Mouse (Mus musculus) MEL (cell line): Measurements from ENCODE around the gene Acvr1. TPM values are rescaled to one million over a fixed set of nuclear protein-coding genes. Genes with fewer than 3 reads are reported as not detected.

Experiments used
- DNase-seq: peaks from one replicate; pipeline ENCODE4 v3.0.0; 2011; ENCODE audit warnings: low read depth, low spot score
- H3K27ac ChIP-seq: 2 replicates; pipeline ENCODE4 v1.5.1; 2012; ENCODE audit warnings: low read depth, mild to moderate bottlenecking, control low read depth, low read length, moderate library complexity; ENCODE audit not compliant: control insufficient read depth
- H3K27me3 ChIP-seq, 2 experiments: fragments of 150-350 bp in 1 of 2; sonication (generic) in 1 of 2; 2 replicates each; pipeline ENCODE4 v1.6.1; 2012; ENCODE audit warnings: low read length in 2 of 2, mild to moderate bottlenecking in 2 of 2, improper control_type of control experiment in 1 of 2, moderate library complexity in 1 of 2; ENCODE audit not compliant: insufficient read depth in 2 of 2, control insufficient read depth in 1 of 2
- H3K36me3 ChIP-seq, 2 experiments: 2 replicates each; pipeline ENCODE4 v1.6.1; 2012 to 2014; ENCODE audit warnings: low read length in 2 of 2, improper control_type of control experiment in 1 of 2, inconsistent platforms in 1 of 2, mild to moderate bottlenecking in 1 of 2; ENCODE audit not compliant: insufficient read depth in 2 of 2, control insufficient read depth in 1 of 2
- H3K4me1 ChIP-seq, 2 experiments: fragments of 150-350 bp in 1 of 2; sonication (generic) in 1 of 2; 2 replicates each; pipeline ENCODE4 v1.6.1; 2012; ENCODE audit warnings: low read length in 2 of 2, improper control_type of control experiment in 1 of 2, mild to moderate bottlenecking in 1 of 2; ENCODE audit not compliant: insufficient read depth in 2 of 2, control insufficient read depth in 1 of 2
- H3K4me3 ChIP-seq, 2 experiments: fragments of 150-350 bp in 1 of 2; sonication (generic) in 1 of 2; 2 replicates each; pipeline ENCODE4 v1.5.1; 2012; ENCODE audit warnings: low read depth in 2 of 2, low read length in 2 of 2, mild to moderate bottlenecking in 2 of 2, moderate library complexity in 2 of 2, control low read depth in 1 of 2, improper control_type of control experiment in 1 of 2; ENCODE audit not compliant: control insufficient read depth in 1 of 2, insufficient read depth in 1 of 2
- H3K79me2 ChIP-seq: 2 replicates; pipeline ENCODE4 v1.6.1; 2012; ENCODE audit warnings: mild to moderate bottlenecking, low read length, moderate library complexity; ENCODE audit not compliant: control insufficient read depth, poor library complexity, insufficient read depth
- H3K9ac ChIP-seq: 2 replicates; pipeline ENCODE4 v1.6.1; 2012; ENCODE audit warnings: low read depth, mild to moderate bottlenecking, control low read depth, low read length, moderate library complexity; ENCODE audit not compliant: control insufficient read depth, poor library complexity, severe bottlenecking
- H3K9me3 ChIP-seq: fragments of 150-350 bp; sonication (generic); replicated peaks from 2 replicates; pipeline ENCODE4 v1.6.1; 2012; ENCODE audit warnings: mild to moderate bottlenecking, low read length, improper control_type of control experiment, moderate library complexity; ENCODE audit not compliant: insufficient read depth
- CHD1 ChIP-seq: IDR thresholded peaks from 2 replicates; pipeline ENCODE4 v1.6.1; 2012; ENCODE audit warnings: low read depth, mild to moderate bottlenecking, inconsistent platforms, low read length, improper control_type of control experiment
- CHD2 ChIP-seq: IDR thresholded peaks from 2 replicates; pipeline ENCODE4 v1.6.1; 2011; ENCODE audit warnings: low read length, improper control_type of control experiment
- CTCF ChIP-seq, 3 experiments: IDR thresholded peaks in 2 of 3; conservative IDR thresholded peaks in 1 of 3; 2 replicates each; pipeline ENCODE4 v1.5.1; 2011 to 2012; ENCODE audit warnings: low read length in 3 of 3, low read depth in 2 of 3, mild to moderate bottlenecking in 2 of 3, improper control_type of control experiment in 1 of 3, inconsistent platforms in 1 of 3, mixed read lengths in 1 of 3, moderate library complexity in 1 of 3; ENCODE audit not compliant: control insufficient read depth in 1 of 3, insufficient read depth in 1 of 3, poor library complexity in 1 of 3, severe bottlenecking in 1 of 3
- E2F4 ChIP-seq: IDR thresholded peaks from 2 replicates; pipeline ENCODE4 v1.6.1; 2011; ENCODE audit warnings: low read depth, low read length, improper control_type of control experiment, borderline replicate concordance
- GABPA ChIP-seq: IDR thresholded peaks from 2 replicates; pipeline ENCODE4 v1.6.1; 2012; ENCODE audit warnings: low read depth, mild to moderate bottlenecking, inconsistent platforms, low read length, improper control_type of control experiment, moderate library complexity
- GATA1 ChIP-seq: IDR thresholded peaks from 2 replicates; pipeline ENCODE4 v1.6.1; 2011; ENCODE audit warnings: low read depth, low read length, improper control_type of control experiment
- MAFK ChIP-seq: IDR thresholded peaks from 2 replicates; pipeline ENCODE4 v1.6.1; 2011; ENCODE audit warnings: low read depth, mild to moderate bottlenecking, low read length, improper control_type of control experiment, borderline replicate concordance
- MYC ChIP-seq: IDR thresholded peaks from 2 replicates; pipeline ENCODE4 v1.6.1; 2011; ENCODE audit warnings: low read depth, mild to moderate bottlenecking, low read length, improper control_type of control experiment, moderate library complexity
- NELFE ChIP-seq: IDR thresholded peaks from 2 replicates; pipeline ENCODE4 v1.6.1; 2011; ENCODE audit warnings: low read depth, low read length, improper control_type of control experiment
- POLR2A ChIP-seq, 2 experiments: IDR thresholded peaks; 2 replicates each; pipeline ENCODE4 v1.6.1; 2011 to 2012; ENCODE audit warnings: low read length in 2 of 2, mild to moderate bottlenecking in 2 of 2, control low read depth in 1 of 2, improper control_type of control experiment in 1 of 2, low read depth in 1 of 2, moderate library complexity in 1 of 2; ENCODE audit not compliant: control insufficient read depth in 1 of 2, insufficient read depth in 1 of 2, poor library complexity in 1 of 2
- POLR2AphosphoS2 ChIP-seq: IDR thresholded peaks from 2 replicates; pipeline ENCODE4 v1.6.1; 2011; ENCODE audit warnings: low read length, improper control_type of control experiment
- POLR2AphosphoS5 ChIP-seq: IDR thresholded peaks from 2 replicates; pipeline ENCODE4 v1.6.1; 2012; ENCODE audit warnings: low read depth, borderline replicate concordance, mild to moderate bottlenecking, inconsistent platforms, low read length, moderate library complexity, mixed read lengths
- SIN3A ChIP-seq: IDR thresholded peaks from 2 replicates; pipeline ENCODE4 v1.6.1; 2012; ENCODE audit warnings: low read length, improper control_type of control experiment, inconsistent platforms
- SMC3 ChIP-seq: IDR thresholded peaks from 2 replicates; pipeline ENCODE4 v1.6.1; 2011; ENCODE audit warnings: low read depth, low read length, improper control_type of control experiment
- TBP ChIP-seq: IDR thresholded peaks from 2 replicates; pipeline ENCODE4 v1.8.0; 2011; ENCODE audit warnings: low read depth, low read length, improper control_type of control experiment
- UBTF ChIP-seq: IDR thresholded peaks from 2 replicates; pipeline ENCODE4 v1.6.1; 2012; ENCODE audit warnings: low read depth, mild to moderate bottlenecking, inconsistent platforms, low read length, improper control_type of control experiment, moderate library complexity, borderline replicate concordance; ENCODE audit not compliant: insufficient read depth
- ZKSCAN1 ChIP-seq: IDR thresholded peaks from 2 replicates; pipeline ENCODE4 v1.6.1; 2012; ENCODE audit warnings: low read depth, mild to moderate bottlenecking, inconsistent platforms, low read length, improper control_type of control experiment, moderate library complexity
- polyA plus RNA-seq, 2 experiments: library from polyadenylated mRNA; stranded (reverse) in 1 of 2; unstranded in 1 of 2; fragments of >175 nt in 1 of 2; fragments of >200 nt in 1 of 2; gene quantifications; 2 replicates each; pipeline versions ENCODE4 v1.2.1 to v1.2.4; 2012; ENCODE audit warnings: low replicate concordance in 2 of 2, low read depth in 1 of 2; ENCODE audit not compliant: insufficient read length in 2 of 2, insufficient read depth in 1 of 2, missing spikeins in 1 of 2
- total RNA-seq: library from RNA; depleted of rRNA; stranded (reverse); fragments of 300-350 nt; gene quantifications from 2 replicates; pipeline ENCODE4 v1.2.3, GENCODE M21; 2012

Acvr1 gene
- total and polyA plus RNA-seq, 3 experiments = not detected

GRCm38 (mm10) chr2:58513212-58513611, 53.7 kb downstream of the Acvr1 start:
- no peaks in the 10 kb centered on the region for H3K36me3 ChIP-seq
- H3K79me2 ChIP-seq = no peaks in the 10 kb centered on the region
- TF ChIP-seq TBP (no peak), E2F4 (no peak), MYC (no peak), POLR2AphosphoS5 (no peak), UBTF (no peak), CHD2 (no peak), SMC3 (no peak), CTCF (IDR thresholded peaks at IDR 0.05 in 2 of 3, conservative IDR thresholded peaks at IDR 0.05 in 1 of 3; ENCODE audit: control insufficient read depth in 1 of 3, insufficient read depth in 1 of 3, low read depth in 2 of 3, low read length in 3 of 3, poor library complexity in 1 of 3, severe bottlenecking in 1 of 3) (no peak), CHD1 (no peak), MAFK (no peak), GATA1 (no peak), GABPA (no peak), SIN3A (no peak), POLR2AphosphoS2 (no peak), ZKSCAN1 (no peak)

GRCm38 (mm10) chr2:58510192-58510591, 56.8 kb downstream of the Acvr1 start:
- no peaks in the 10 kb centered on the region for H3K79me2 ChIP-seq
- no peak for DNase-seq
- H3K9me3 ChIP-seq = no peaks in the 10 kb centered on the region
- H3K9ac ChIP-seq = no peak overlapping the region
- H3K27ac ChIP-seq = no peak overlapping the region
- no peaks in the 10 kb centered on the region for H3K36me3 ChIP-seq
- TF ChIP-seq NELFE (no peak), POLR2AphosphoS2 (no peak), POLR2A (IDR thresholded peaks at IDR 0.05; ENCODE audit: control insufficient read depth in 1 of 2, insufficient read depth in 1 of 2, low read depth in 1 of 2, low read length in 2 of 2, poor library complexity in 1 of 2) (no peak)
- no peak overlapping the region for H3K4me3 ChIP-seq
- H3K4me1 ChIP-seq = no peaks in the 10 kb centered on the region
- no peaks in the 10 kb centered on the region for H3K27me3 ChIP-seq

More at GRCm38 (mm10) chr2:58513212-58513611, 53.7 kb downstream of the Acvr1 start:
- H3K27me3 ChIP-seq = no peaks in the 10 kb centered on the region
- H3K4me3 ChIP-seq = no peak overlapping the region
- no peaks in the 10 kb centered on the region for H3K4me1 ChIP-seq
- no peak overlapping the region for H3K9ac ChIP-seq
- H3K27ac ChIP-seq = no peak overlapping the region
- DNase-seq = no peak
- H3K9me3 ChIP-seq = no peaks in the 10 kb centered on the region
